Mouse (Mus musculus) kidney, postnatal 25 days (tissue): ENCODE results near the gene Gm13199.
A peak's percentile ranks its signal among the peaks of the same experiment; 100 is the strongest.

ENCODE experiments used
- DNase-seq, 2 experiments: peaks; one replicate each; pipeline ENCODE4 v3.0.0; 2021; ENCODE audit warnings: mixed read lengths in 2 of 2

The Gm13199 gene

DNA sequence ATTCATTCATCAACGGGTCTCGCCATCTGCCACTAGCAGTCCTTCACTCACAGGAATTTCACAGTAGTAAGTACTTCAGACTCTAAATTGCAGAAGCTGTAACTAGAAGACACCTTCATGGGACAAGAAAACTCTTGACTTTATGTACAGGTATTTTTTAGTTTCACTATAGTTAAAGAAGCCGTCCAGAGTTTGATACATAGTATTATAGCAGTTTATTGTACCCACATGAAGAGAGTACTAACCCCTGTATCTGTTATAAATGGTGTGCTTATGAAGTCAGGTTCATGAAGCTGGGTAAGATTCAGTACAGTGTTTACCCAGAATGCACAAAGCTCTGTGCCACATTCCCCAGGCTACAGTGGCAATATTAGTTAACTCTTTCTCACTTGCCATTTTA, at the start of gene Gm13199:
Gene Gm13199 (minus strand): TSS at position 101 of the 400 bp plus-strand sequence.
- DNase-seq: no peak

- DNase-seq: no peak
Measured at GRCm38 (mm10) chr2:5911282-5911965, 48.7 kb upstream of the Gm13199 start.

DNA sequence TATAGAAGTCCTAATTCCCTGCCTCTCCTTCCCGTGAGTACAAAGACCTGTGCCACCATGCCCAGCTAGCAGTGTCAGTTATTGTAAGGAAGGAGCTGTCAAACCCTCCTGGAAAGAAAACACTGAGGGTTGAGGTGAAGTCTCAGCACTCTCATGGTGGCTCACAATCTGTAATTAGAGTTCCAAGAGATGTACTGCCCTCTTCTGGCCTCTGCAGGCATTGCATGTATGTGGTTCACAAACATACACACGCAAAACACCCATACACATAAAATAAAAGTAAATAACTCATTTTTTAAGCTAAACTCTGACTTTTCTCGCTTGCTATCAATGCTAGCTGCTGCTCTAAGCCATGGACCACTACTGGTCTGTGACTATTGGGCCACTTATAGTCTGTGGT, 43.9 kb upstream of the Gm13199 start:
- peak; percentile 43 to 70 for DNase-seq

DNA sequence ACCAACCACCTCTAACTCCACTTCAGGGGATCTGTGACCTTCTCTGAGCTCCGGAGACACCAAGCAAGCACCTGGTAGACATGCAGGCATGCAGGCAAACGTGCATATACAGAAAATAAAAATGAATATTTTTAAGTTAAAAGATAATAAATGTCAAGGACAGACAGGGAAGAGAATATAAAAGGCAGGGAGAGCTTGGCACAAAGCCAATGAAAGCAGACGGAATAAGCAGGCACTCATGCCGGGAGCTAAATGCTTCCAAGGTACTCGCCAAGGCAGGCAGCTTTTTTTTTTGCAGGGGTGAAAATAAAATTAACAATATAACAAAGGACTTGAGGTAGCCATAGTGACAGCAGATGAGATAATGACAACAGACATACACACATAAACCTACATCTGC, 43.4 kb upstream of the Gm13199 start:
- peak; percentile 40 to 51 for DNase-seq

DNA sequence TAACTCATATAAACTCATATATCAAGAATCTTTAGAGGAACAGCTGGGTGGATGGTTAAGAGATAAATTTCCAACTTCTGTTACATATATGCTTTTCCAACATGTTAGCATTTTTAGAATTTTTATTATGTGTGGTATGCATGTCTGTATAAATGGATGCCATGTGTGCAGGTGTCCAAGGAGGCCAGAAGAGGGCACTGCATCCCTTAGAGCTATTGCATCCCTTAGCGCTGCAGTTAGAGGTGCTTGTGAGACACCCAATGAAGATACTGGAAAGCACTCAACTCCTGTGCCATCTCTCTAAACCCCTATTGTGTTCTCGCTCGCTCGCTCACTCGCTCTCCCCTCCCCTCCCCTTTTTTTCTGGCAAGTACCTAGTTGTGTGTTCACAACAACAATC, 37.4 kb upstream of the Gm13199 start:
- DNase-seq: peak in 1 of 2 experiments; percentile 21

DNA sequence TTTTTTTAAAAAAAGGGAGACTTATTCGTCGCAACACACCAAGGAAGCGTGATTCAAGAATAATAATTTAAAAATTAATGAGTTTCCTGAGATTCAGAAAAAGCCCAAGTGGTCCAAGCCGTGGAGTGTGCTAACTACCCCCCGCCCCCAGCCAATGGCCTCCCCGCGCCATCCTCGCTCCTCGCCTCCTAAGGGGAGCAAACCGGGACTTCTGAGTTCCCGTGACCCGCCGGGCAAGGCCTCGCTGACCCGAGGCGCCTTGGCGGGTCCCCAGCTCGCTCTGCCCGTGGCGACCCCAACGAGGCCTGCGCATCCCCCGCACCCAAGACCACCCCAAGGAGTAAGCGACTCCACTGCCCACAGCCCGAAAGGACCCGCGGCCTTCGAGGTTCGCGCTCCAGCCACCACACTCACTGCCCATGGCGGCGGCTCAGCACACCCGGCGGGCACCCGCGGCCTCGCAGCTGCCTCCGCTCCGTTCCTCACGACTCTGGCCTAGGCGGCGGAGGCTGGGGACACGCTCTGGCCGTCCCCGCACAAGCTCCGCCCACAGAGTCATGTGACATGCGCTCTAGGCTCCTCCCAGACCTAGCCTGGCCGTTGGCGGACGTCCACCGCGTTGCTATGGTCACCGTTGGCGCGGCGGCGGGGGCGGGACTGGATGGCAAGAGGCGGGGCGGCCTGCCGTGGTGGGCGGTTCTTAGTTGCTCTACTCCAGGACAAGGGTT, 32.3 kb upstream of the Gm13199 start, which contains the start of gene Sec61a2:
Gene Sec61a2 (minus strand): TSS at position 590 of the 728 bp plus-strand sequence.
- DNase-seq: peak; percentile 98 to 100

GRCm38 (mm10) chr2:5894296-5894695, 31.6 kb upstream of the Gm13199 start:
- DNase-seq: no peak

DNA sequence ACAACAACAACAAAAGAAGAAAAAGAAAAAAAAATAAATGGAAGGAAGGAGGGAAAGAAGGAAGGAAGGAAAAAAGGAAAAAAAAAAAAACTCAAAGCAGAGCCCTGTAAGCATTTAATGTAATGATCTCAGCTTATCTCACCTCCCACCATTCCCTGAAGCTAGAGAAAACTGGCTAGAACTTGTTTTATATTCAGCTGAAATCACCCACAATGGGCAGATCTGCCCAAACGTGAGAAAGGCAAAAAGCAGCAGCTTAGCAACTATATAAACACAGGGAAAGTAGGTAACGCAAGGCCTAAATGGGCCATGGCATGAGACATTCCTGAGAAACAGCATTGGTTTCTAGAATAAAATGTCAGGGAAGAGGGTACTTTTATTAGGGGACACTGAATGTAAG, 26.7 kb upstream of the Gm13199 start:
- DNase-seq: no peak

GRCm38 (mm10) chr2:5888865-5889264, 26.1 kb upstream of the Gm13199 start:
- no peak for DNase-seq

DNA sequence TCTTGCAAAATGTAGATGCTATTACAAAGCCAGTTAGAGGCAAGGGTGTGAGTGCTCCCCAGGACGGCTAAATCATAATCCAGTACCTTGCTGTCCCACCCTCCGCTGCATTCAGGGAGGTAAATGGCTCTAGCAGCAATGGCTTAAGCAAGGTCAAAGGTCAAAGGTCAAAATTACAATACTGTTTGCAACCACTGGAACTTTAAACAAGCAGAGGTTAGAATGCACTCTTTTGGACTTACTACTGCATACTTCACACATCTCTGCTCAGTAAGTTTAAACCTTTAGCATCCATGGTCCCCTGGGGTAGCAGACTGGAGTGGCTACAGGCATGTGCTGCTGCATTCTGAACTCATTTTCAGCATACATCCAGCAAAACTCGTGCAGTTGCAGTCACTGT, 14.7 kb upstream of the Gm13199 start:
- no peak for DNase-seq

DNA sequence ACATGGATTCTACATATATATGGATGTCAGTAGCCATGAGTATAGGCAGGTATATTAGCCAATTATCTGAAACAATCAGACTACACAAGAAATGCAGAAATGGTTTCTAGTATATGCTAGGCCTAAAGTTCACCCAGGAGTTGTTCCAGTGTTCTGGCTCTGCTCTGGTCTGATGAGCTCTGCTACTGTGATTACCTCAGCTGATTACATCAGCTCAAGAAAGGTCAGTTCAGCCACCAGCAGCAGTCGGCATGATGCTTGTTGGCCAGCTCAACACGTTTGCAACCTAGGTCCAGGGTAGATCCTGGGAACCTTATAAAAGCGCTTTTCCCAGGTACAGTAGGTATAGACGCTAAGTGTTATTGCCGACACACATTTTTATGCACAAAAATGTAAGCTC, 7.0 kb upstream of the Gm13199 start:
- no peak for DNase-seq

DNA sequence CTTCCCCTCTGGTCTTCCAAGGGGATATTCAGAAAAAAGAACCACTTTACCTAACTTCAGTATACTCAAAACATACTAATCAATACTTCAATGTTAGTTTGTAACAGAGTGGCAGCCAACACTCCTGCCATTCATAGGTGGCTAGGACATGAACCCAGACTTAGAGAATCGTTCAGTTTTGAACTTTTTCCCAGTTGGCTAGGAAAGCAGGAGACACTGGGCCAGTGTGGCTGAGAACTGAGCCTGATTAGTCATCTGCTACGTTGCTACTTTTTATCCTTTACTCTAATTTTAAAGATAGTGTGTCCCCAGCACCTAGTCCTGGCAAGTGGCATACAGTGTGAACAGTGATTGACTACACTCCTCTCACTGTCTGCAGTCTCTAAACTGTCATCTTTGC, 4.9 kb upstream of the Gm13199 start:
- DNase-seq: no peak

GRCm38 (mm10) chr2:5851866-5852265, 10.9 kb downstream of the Gm13199 start:
- DNase-seq: no peak

- no peak for DNase-seq
Measured at GRCm38 (mm10) chr2:5851116-5851515, 11.6 kb downstream of the Gm13199 start.

DNA sequence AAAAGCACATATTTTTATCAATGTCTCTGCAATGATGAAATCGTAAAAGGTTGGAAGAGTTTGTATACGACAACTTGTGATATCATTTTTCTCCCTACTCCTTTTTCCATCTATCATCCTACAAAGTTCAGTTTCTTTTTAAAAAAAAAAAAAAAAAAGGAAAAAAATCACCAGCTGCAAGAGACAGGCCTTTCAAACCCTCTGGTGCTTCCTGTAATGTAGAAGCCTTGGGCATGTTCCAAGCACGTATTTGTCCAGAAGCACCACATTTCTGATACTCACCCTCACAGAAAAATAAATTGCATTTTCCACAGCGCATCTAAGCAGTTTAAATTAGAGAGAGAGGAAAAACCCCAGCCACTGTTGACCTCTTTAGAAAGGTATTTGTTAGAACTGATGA, 16.9 kb downstream of the Gm13199 start:
- DNase-seq: no peak

DNA sequence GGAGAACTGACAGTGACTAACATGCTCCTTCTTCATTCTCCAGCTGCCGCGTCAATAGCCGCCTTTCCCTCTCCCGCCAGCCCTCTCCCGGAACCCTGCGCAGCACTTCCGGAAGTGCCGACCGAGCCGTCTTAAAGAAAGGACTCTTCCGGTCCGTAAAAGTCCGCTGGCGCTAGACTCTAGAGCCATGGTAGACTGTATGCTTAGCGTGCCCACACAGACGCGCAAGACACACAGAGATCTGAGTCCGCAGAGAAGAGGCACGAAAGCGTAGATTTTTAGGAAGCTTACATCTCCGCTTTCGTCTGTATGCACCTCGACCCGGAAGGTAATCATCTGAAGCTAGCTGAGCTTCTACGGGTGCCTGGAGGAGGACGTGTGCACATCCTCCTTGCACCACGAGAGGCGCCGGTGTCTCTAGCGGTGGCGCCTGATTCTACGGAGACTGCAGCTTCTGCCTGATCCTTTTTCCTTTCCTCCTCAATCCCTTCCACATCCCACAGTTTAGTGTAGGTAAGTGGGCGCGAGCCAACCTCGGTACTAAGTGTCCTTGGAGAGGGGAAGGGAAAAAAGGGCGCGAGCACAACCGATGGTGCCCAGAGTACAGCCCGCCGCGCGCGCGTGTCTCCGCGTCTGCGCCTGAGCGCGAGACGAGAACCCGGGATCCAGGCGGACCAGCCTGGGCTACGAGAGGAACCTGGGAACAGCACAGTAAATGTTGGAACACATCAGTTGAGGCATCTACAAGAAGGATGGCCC, 17.7 kb downstream of the Gm13199 start, which contains the start of the genes Nudt5 and Cdc123:
Gene Nudt5 (plus strand): TSS at position 147 of the 759 bp plus-strand sequence.
Gene Cdc123 (minus strand): TSS at position 292 of the 759 bp plus-strand sequence.
- DNase-seq: peak; percentile 91 to 95

DNA sequence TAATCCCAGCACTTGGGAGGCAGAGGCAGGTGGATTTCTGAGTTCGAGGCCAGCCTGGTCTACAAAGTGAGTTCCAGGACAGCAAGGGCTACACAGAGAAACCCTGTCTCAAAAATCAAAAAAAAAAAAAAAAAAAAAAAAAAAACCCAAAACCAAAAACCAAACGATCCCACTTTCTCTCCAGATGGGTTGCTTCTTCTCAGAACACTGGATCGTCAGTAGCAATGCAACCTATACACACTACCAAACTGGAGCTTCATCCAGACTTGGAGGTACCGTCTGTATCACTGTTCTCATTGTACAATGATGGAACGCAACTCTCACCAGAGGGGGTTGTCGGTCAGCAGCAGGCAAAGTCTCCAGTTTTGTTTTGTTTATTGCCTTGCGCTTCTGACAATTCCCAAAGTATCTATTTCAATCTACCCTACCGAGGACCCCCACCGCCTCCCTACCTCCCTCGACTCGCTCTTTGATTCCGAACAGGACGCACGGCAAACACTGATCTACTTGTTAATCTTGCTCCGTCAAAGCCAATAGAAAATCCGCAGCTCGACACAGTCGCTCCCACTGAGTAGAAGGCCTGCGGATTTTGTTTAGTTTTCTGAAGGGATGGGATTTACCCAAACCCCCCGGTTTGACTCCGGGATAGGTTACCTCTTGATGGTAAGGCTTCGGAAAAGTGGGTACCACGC, 18.4 kb downstream of the Gm13199 start:
- DNase-seq: no peak

DNA sequence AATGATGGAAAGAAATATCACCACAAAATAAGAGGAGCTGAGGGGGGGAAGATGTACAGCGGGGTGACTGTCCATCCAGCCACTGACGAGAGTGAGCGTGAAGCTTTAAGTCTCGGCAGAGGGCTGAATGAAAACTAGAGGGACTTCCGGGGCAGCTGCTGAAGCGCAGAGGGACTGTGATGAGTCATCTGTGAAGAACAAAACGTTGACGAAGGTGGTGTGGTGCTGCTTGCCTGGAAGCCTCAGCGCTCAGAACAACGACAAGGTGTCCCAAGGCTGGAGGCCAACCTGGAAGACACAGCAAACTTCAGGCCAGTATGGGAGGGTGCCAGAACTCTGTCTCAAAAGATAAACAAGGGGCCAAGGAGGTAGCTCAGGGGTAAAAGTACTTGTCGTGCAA, 21.9 kb downstream of the Gm13199 start:
- DNase-seq: no peak

GRCm38 (mm10) chr2:5825265-5825913, 37.3 kb downstream of the Gm13199 start:
- DNase-seq: no peak

GRCm38 (mm10) chr2:5824685-5825084, 38.0 kb downstream of the Gm13199 start:
- no peak for DNase-seq

DNA sequence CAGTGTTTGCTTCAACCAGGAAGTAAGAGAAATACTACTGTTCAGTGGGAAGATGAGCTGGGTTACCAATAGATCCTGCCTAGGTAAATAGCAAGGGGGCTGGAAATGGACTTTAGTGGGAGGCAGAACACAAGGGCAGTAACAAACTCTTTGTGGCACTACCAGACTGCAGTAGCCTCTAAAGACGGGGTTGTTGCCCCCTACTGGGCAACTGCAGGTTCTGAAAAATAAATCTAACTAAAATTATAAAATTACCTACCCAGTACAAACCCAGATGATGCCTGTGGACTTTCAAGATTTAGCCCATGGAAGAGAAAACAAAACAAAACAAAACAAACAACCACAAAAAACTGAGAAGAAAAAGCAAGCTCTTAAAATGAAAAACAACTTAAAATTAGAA, 38.5 kb downstream of the Gm13199 start:
- DNase-seq: no peak

GRCm38 (mm10) chr2:5822449-5822848, 40.3 kb downstream of the Gm13199 start:
- DNase-seq: no peak
